Mouse (Mus musculus) embryonic stem cell, embryonic (primary cell): ENCODE measurements around the gene Cdk4.

ENCODE experiments used
- CTCF ChIA-PET, 4 experiments: fragments of 300-600 bp in 2 of 4; fragments of 350-600 bp in 2 of 4; sonication (Branson Sonifier 250); formaldehyde crosslinking; loops; one replicate each; lab custom pipeline; 2022; ENCODE audit warnings: inconsistent platforms in 2 of 4; lab: Charles Lee
- POLR2A ChIA-PET, 4 experiments: fragments of 300-600 bp in 2 of 4; fragments of 350-600 bp in 2 of 4; sonication (Branson Sonifier 250); formaldehyde crosslinking; loops; one replicate each; lab custom pipeline; 2022; ENCODE audit warnings: antibody characterized with exemption in 4 of 4, inconsistent platforms in 1 of 4; lab: Charles Lee

Cdk4 gene

DNA sequence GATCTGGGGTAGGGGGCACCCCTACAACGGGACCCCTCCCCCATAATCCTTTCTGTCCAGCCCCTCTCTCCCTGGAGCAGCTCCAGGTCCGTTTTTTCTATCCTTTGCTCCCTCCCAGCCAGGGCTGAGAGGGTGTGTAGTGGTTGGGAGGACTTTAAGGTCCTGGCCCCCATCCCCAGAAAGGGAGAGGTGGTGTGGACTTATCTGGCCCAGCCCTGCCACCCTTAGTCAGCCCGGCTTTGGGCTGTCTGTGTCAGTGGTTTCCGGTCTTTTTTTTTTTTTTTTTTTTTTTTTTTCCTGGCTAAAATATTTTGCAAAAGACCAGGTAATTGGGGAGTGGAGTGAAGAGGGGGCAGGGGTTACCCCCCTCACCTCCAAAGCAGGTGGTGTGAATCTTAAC is 29.4 kb downstream of the Cdk4 start:
- CTCF ChIA-PET: interaction anchor here in 2 of 4 experiments (1.3 to 1.4 kb wide), 2 partner anchors 9 to 12 kb away, joined by 3 to 4 read pairs; no protein-coding TSS in a partner anchor
- POLR2A ChIA-PET: interaction anchor here in 1 of 4 experiments (1.9 to 2.8 kb wide), 3 partner anchors 12 to 30 kb away, joined by 7 to 10 read pairs (median 8); partner anchors contain the start of gene Tspan31

DNA sequence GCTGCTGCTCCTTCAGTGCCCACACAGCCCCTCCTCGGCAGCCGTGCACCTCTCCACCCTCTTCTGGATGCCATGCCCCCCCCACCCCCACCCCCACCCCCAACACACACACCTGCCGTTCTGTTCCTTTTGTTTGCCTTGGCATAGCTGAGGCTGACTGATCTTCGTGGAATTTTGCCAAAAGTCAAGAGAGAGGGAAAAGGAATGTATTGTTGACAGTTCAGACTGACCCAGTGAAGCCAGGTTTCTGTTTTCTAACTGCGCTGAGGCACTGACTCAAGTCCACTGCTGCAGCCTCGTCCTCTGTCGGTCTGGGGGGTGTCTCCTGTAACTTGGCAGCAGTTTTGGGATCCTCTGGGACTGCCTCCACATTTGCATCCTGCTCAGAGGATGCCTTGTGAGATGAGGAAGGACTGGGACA is 31.1 kb downstream of the Cdk4 start:
- ChIA-PET CTCF (interaction anchor here in 2 of 4 experiments (1.4 to 1.7 kb wide), 2 partner anchors 36 to 255 kb away, joined by 3 to 4 read pairs; no protein-coding TSS in a partner anchor), POLR2A (interaction anchor here in 3 of 4 experiments (0.6 to 1.9 kb wide), 8 partner anchors 16 to 644 kb away, joined by 3 to 8 read pairs (median 4); partner anchors contain the start of genes Os9 (in 1 of the 3) and Tspan31 (in 1 of the 3))

DNA sequence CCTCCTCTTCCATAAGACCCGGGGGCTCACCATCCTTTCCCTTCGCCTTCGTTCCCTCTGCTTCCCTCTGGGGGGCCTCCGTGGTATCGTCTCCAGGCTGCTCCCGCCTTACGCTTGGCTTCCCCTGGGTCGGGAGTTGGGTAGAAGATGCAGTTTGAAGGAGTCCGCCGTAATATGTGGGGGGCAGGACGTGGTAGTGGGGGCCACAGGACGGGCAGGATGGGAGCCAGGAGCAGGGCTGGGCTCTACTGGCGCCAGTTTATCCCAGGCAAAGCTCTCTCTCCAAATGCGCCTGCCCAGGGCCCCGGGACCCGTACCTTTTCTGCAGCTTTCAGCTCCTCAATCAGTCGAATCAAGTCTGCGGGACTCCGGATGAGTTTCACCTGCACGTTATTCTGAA is 35.2 kb downstream of the Cdk4 start:
- ChIA-PET CTCF (interaction anchor here in 2 of 4 experiments (0.9 to 1.0 kb wide), 2 partner anchors 40 kb away, joined by 3 read pairs; no protein-coding TSS in a partner anchor), POLR2A (interaction anchor here in 3 of 4 experiments (0.6 to 2.2 kb wide), 7 partner anchors 10 to 165 kb away, joined by 3 to 5 read pairs (median 3); partner anchors contain the start of genes Os9 (in 2 of the 3), Eef1akmt3 (in 1 of the 3), Kif5a (in 1 of the 3) and Tspan31 (in 1 of the 3))

DNA sequence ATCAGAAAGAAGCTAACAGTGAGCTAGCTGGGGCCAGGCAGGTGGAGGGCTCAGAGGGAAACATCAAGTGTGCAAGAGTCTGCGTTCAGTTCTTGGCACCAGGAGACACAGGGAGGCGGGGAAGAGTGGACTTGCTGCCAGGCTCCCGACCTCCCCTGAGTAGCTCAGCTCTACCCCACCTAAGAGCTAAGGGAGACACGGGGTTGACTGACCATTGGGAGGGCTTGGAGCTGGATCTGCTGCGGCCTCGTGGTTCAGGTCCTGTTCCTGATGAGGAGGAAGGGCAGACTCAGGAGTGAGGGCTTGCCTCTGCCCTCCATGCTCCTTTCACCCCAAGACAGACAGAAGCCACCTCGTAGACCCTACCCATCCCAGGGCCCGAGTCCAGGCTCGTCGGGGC is 35.9 kb downstream of the Cdk4 start:
- ChIA-PET POLR2A (interaction anchor here in 3 of 4 experiments (0.7 to 2.2 kb wide), 4 partner anchors 10 to 164 kb away, joined by 3 to 5 read pairs (median 3); partner anchors contain the start of genes Os9 (in 2 of the 3) and Kif5a (in 1 of the 3)), CTCF (interaction anchor here in 2 of 4 experiments (0.9 to 1.0 kb wide), 2 partner anchors 41 kb away, joined by 3 read pairs; no protein-coding TSS in a partner anchor)

DNA sequence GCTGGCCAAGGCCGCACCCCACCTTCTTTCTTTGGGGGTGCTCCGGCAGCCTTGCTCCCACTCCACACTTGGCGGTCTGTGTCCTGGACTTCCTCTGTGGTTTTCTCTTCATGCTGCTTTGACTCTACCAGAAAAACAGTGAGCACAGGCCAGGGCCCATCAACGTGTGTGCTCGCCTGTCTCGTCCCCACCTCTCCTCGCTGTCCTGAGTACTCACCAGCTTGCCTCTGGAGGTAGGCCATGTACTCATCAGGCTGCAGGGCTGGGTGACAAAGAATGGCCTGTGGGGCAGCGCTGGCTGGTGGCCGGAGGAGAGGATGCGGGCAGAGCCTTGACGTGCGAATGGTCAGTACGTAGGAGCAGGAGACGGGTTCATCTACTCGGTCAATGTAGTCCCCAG is 36.5 kb downstream of the Cdk4 start:
- ChIA-PET POLR2A (no interaction called here), CTCF (no interaction called here)

DNA sequence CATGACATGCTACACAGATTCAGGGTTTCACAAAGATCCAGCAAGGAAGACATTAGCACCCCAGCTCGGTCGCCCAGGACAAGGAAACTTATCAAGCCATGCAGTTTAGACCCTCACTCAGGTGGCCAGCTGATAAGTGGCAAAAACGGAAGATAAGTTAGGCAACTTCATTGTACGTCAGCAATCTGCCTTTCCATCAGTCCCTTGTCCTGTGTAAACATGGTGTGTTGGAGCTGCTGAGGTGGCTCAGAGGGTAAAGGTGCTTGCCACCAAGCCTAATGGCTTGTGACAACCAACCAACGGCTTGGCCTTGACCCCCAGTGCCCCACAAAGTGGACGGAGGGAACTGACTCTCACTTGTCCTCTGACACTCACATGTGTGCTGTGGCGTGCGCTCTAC is 37.1 kb downstream of the Cdk4 start:
- POLR2A ChIA-PET: interaction anchor here in 1 of 4 experiments (1.7 kb wide), 1 partner anchor 20 kb away, joined by 5 read pairs; the partner anchor contains the start of gene Os9
- CTCF ChIA-PET: no interaction called here

DNA sequence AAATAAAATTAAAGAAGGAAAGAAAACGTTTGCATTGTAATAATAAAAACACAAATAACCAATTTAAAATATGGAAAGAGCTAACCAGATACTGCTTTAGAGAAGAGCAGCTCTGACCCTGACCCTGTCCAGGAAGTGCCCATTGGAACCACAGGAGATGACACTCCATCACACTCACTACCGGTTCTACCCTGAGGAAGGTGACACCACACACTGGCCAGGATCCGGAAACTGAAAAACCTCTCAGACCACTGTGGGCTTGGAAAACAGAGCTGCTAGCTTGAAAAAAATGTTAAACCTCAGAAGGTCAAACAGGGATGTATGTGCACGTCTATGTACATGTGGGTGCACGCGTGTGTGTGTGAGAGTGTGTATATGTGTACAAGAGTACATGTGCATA is 37.8 kb downstream of the Cdk4 start:
- ChIA-PET POLR2A (interaction anchor here in 2 of 4 experiments (0.7 to 1.7 kb wide), 2 partner anchors 12 to 20 kb away, joined by 3 to 5 read pairs; partner anchors contain the start of gene Os9 (in 1 of the 2)), CTCF (interaction anchor here in 1 of 4 experiments (0.9 kb wide), 1 partner anchor 248 kb away, joined by 3 read pairs; no protein-coding TSS in a partner anchor)

DNA sequence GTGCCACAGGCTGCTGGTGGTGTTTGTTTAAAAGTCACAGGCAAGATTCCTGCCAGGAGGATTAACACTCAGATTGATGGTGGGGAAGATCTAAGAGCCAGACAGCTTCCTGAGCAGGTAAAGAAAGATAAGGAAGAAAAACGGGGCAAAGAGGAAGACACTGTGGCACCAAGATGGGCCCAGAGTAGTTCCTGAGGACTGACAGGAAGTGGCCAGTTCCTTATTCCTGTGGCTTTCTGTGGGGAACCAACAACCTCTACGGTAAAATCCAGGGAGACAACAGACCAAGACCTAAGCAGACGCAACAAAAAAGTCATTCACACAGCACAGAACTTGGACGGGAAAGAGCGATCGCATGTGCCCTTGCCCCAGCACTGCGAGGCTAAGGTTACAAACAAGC is 40.3 kb downstream of the Cdk4 start:
- CTCF ChIA-PET: interaction anchor here in 2 of 4 experiments (1.0 to 1.4 kb wide), 4 partner anchors 14 to 67 kb away, joined by 3 to 5 read pairs (median 4); partner anchors contain the start of gene Agap2 (in 1 of the 2)
- POLR2A ChIA-PET: interaction anchor here in 1 of 4 experiments (0.9 kb wide), 1 partner anchor 15 kb away, joined by 3 read pairs; no protein-coding TSS in a partner anchor

DNA sequence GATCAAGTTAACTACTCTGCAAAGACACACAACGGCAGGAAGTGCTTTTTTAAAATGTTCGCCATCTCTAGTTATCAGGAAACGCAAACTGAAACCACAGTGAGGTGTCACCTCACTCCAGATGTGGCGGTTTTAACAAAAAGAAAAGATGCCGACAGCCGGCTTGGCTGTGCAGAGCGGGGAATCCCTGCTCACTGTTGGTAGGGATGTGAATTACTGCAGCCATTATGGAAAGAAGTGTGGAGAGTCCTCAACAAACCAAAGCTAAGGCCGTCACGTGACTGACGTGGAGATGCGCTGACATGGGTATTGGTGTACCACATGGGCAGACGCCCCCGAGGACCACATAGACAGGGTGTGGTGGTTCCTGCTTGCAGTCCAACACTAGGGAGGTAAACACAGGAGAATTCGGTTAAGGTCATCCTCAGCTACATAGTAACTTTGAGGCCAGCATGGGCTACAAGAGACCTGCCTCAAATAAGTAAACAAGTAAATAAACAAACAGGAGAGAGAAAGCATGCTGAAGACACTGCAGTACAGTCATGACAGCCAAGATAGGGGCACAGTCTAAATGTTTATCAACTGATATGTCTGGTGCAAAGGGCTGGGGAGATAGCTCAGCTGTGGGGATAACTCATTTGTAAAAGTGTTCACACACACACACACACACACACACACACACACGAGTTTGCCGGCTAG is 44.4 kb downstream of the Cdk4 start:
- ChIA-PET CTCF (interaction anchor here in 1 of 4 experiments (1.2 kb wide), 1 partner anchor 22 kb away, joined by 4 read pairs; no protein-coding TSS in a partner anchor), POLR2A (no interaction called here)

DNA sequence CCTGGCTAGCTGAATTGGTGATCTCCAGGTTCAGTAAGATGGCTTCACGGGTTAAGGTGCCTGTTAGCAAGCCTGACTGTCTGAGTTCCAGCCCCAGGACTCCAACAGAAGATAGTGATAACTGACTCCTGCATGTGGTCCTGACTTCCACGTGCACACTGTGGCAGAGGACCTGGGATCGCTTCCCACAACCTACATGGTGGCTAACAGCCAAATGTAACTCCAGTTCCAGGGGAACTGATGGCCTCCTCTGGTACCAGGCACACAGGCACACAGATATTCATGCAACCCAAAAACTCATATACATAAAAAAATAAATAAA is 44.9 kb downstream of the Cdk4 start:
- ChIA-PET POLR2A (no interaction called here), CTCF (interaction anchor here in 1 of 4 experiments (1.2 kb wide), 1 partner anchor 22 kb away, joined by 4 read pairs; no protein-coding TSS in a partner anchor)

DNA sequence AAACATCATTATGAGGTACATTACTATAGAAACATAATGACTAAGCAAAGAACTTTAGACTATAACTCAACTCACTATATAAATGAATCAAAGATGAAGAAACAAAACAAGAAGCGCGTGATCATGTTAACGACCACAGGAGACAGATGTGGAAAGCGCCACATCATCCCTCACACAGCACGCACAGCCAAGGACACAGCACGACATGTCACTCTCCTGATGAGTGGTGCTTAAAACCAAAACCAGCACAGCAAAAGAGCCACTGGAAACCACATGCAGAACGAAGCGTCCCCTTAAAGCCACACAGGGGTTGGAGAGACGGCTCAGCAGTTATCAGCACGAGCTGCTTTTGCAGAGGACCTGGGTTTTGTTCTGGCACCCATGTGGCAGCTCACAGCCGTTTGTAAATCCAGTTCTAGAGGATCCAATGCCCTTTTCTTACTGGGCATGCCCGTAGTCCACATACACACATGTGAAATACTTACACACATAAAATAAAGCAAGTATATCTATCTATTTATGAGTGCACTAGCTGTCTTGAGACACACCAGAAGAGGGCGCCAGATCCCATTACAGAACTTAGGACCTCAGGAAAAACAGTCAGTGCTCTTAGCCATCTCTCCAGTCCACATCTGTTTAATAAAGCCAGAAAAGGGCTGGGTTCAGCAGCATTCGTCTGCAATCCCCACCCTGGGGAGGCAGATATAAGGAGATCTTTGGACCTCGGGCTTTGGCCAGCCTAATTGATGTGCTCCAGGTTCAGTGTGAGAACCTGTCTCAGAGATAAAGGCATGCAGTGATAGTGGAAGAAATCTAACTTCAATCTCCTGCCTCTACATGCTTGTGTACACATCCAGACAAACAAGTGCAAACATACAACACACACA is 47.9 kb downstream of the Cdk4 start:
- POLR2A ChIA-PET: no interaction called here
- CTCF ChIA-PET: interaction anchor here (0.5 to 1.3 kb wide), 10 partner anchors 10 to 746 kb away, joined by 3 to 12 read pairs (median 3); partner anchors contain the start of genes Agap2 (in 1 of the 4) and Os9 (in 1 of the 4)

DNA sequence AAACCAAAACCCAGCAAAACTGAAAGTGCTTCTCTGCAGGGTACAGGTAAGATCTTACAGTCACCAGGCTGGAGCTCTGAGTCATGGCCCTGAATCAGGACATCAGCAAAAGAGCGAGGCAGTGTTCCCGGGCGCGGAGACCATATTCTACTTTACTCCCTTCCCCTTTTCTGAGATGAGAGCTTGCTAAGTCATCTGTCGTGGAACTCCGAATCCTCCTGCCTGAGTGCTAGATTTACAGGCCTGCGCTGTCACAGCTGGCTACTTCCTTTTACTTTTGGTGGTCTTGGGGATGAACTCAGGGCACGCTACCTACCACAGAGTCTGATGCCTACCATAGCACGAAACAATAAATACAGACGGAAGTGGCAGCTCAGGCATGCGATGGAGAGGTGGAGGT is 51.1 kb downstream of the Cdk4 start:
- CTCF ChIA-PET: interaction anchor here in 2 of 4 experiments (1.0 to 2.5 kb wide), 5 partner anchors 9 to 57 kb away, joined by 3 to 5 read pairs (median 5); no protein-coding TSS in a partner anchor
- POLR2A ChIA-PET: interaction anchor here in 3 of 4 experiments (0.6 to 1.5 kb wide), 8 partner anchors 8 to 1525 kb away, joined by 3 to 6 read pairs (median 3); partner anchors contain the start of gene Cdk4 (in 1 of the 3)

DNA sequence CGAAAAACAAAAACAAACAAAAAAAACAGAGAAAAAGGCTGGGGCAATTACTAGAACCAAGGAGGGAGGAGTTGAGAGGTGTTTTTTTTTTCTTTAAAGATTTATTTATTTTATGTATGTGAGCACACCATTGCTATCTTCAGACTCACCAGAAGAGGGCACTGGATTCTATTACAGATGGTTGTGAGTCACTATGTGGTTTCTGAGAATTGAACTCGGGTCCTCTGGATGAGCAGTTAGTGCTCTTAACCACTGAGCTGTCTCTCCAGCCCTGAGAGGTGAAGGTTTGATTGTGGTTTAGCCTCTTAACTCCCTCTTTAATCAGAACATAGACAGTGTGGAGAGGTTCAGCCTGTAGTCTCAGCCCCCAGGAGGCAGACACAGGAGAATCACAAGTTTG is 51.7 kb downstream of the Cdk4 start:
- ChIA-PET CTCF (interaction anchor here in 3 of 4 experiments (0.6 to 2.5 kb wide), 7 partner anchors 8 to 162 kb away, joined by 3 to 5 read pairs (median 5); no protein-coding TSS in a partner anchor), POLR2A (interaction anchor here in 2 of 4 experiments (0.5 to 0.6 kb wide), 2 partner anchors 223 to 1524 kb away, joined by 3 to 6 read pairs; no protein-coding TSS in a partner anchor)
